Mouse (Mus musculus): Measurements from ENCODE around the gene M1ap.

The M1ap gene

DNA sequence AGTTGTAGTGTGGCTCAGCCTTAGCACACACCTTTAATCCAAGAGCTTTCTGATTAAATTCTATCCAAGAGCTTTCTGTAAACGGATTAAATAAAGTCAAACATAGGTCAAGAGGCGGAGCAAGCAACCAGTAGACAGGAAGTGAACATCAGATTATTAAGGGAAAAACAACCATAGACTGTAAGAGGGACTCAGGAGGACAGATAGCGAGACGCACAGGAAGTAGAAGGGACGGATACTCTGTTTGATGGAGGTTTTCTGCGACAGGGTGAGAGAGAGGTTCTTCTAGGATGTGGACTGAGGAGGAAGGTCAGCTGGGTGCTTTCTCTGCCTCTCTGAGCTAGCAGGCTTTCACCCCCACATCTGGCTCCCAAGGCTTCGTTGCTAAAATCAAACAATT is 63.3 kb downstream of the M1ap start:
- DNase-seq (ENCODE audit: low spot score): no peak

DNA sequence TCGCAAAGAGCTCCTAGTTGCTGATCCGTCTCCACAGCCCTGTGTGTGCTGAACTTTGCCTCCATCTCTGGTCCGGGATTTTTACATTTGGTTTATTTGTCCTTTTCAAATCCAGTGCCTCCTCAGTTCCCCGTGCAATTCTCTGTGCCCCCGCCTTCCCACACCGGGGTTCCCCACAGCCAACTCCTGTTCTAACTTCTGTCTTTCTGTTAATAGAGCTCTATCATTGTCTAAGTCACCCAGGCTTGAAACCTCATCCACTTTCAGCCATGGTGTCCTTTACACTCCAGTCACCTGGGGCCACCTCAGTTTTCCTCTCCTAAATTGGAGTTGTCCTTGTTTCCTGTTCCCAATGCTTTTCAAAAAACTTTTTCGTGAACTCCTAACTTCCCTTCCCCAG is 64.6 kb downstream of the M1ap start:
- DNase-seq (ENCODE audit: low spot score): no peak

DNA sequence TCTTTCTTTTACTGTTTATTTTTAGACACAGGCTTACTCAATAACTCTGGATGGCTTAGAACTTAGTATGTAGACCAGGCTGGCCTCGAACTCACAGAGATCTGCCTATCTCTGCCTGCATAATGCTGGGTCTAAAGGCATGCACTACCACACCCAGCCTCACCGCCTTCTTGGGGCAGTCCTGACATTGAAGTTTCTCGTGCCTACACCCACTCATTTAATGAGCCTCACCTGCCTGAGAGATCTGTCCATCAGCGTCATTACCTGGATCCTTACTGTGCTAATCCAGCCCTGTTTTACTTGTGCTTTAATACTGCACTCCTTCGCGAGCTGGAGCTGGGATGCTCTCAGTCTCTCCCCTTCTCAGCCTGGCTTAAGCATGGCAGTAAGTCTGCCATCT is 65.1 kb downstream of the M1ap start:
- no peak for DNase-seq (ENCODE audit: low spot score)

DNA sequence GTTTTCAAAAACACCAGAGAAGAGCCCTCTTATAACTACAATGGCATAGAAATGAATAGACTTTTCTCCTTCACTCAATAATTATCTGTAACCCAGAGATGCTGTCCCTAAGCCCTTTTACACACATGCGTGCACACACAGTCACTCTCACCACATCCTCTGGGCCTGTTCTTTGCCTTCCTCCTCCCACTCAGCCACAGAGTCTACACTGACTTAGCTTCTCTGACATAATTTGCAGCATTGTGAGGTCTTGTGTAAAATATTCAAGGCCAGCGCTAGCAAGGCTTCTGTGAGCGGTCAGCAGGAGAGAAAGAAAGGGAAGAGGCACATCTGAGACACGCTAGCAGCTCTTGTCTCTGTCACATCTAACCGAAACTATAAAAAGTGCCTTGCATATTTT is 66.7 kb downstream of the M1ap start:
- DNase-seq (ENCODE audit: low spot score): no peak

DNA sequence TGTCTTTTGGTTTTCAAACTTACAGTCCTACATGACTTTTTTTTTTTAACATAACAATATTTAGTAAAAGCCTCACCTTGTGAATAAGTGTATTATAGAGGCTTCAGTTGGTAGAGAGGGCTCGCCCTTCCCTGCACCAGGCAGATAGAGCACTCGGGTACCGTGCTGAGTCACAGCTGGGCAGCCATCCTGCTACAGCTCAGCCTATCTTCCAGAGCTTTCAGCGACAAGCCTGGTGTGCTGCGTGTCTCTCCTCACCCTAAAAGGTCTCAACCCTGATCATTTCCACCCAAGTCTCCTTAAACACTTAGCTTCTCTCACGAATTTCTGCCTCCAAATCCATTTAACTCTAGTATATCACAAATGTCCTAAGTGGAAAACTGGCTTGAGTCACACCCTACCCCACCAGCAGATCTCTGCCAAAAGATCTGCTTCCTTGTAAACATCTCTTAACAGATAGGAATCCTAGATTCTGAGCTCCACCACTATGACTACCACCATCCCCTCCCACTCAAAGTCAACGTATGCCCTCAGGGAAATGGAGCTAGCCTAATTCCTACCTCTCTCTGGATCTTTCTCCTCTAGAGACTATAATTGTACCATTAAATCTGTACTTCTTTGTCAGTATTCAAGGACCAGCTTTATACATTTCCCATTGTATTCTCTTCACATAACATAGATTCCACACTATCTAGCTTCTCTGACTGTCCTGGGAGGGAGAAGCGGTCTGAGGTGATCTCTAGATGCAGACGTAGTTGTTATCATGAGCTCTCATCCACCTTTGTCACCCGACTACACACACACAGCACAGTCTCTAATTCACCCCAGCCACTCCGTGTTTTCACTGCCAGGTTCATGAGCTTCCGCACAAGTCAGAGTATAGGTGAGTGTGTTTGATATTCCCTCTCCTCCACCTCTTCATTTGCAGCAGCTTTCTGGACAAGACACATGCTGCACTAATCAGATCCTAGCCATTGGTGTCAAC is 68.1 kb downstream of the M1ap start:
- no peak for DNase-seq (ENCODE audit: low spot score)

DNA sequence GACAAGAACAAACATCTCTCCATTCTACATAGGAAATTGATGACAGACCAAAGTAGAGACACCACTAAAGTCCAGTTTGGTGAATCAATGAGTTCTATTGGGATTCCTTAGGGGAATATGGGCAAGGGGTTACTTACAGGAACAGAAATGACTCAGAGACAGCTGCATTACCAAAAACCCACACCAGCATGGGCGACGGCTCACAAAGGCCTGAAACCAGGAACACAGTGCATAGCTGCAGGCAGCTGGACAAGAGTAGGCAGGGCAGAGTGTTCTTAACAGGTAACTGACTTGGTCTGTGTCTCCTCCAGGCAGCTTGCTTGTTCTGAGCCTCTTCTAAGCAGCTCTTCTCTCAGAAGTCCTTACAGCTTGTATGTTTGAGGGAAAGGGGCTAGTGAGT is 69.0 kb downstream of the M1ap start:
- no peak for DNase-seq (ENCODE audit: low spot score)

DNA sequence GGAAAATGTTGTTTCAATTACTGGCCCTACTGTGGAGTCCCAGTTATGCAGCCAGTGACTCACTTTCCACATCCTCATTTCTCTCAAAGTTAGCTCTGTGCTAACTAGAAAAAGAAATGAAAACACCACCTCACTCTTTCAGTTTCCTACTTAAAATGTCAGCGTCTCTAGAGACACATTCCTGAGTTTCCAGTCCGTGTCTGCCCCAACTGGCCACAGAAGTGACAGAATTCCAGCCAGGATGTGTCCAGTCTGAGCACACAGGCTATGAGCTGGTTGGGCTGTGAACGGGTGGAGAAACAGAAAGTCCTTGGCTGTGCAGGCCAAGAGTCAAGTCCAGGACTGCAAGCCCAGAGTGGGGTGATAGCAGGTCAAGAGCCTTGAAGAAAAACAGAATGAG is 70.5 kb downstream of the M1ap start:
- DNase-seq (ENCODE audit: low spot score): no peak

DNA sequence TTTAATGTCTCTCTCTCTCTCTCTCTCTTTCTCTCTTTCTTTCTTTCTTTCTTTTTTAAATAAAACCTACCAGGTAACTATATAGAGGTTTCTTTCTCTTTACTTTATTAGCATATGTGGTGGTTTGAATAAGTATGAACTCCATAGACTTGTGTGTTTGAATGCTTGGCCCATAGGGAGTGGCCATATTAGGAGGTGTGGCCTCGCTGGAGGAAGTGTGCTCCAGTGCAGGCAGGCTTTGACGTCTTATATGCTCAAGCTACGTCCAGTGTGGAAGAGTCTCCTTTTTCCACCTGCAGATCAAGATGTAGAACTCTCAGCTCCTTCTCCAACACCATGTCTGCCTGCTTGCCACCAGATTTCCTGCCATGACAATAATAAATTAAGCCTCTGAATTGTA is 72.3 kb downstream of the M1ap start:
- DNase-seq (ENCODE audit: low spot score): no peak

DNA sequence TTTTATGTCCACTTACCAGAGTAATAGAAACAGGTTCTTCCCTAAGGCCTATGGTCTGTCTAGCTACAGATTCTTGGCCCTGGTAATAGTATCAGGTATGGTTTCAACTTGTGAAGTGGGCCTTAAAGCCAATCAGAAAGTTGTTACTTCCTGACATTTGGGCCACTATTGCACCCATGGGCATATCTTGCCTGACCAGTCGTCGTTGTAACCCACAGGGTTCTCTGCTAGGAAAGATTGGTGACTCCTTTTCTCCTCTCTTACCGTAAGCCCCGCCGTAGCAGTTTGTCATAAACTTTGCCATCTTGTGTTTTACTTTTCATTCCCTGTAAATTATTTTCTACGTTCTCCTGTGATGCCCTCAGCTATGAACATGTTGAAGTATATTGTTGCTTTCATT is 73.4 kb downstream of the M1ap start:
- no peak for DNase-seq (ENCODE audit: low spot score)

DNA sequence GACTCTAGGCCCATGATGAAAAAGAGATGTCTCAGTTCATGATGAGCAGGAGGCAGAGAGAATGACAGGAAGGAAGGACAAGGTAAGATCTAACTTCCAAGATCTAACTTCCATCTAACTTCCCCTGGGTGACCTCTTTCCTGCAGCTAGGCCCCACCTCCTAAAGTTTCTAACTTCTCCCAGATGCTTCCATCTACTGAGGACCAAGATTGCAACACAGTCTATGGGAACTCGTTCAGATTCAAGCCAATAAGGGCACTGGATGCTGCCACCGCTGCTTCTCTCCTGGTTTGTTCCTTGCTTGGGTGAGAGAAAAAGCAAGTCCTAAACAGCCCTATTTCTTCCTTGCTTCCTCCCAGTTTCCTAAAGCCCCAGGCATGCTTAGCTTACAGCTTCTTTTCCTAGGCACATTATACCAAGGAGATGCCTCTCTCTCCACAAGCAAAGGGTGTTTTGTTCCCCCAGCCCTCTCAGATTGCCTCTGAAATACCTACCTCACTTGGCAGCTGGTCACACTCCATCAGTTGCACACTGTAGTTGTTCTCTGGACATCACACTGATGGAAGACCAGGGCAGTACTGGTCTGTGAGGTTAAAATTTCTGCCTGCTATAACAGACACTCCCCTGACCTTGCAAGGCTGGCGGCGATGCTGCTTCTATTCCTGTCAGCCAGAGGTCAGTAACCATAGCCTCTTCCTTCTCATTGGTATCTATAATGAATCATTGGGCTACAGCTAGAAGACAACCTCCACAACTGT is 74.3 kb downstream of the M1ap start:
- no peak for DNase-seq (ENCODE audit: low spot score)

DNA sequence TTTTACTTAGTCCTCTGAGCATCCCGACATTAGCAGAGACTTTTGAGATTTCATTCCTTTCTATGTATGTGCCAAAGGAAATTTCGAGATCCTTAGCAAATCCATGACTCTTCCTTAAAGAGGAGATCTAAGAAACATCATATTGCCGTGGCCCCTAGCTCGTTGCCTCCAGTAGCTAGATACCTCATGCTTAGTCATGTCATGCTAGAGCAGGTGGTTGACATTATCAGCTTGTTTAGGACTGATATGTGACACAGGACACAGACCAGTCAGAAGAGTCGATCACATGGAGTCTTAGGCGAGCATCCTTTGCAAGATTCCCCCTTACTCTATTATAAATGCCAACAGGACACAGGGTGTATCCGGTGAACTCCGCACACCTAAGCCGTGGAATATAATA is 76.3 kb downstream of the M1ap start:
- DNase-seq (ENCODE audit: low spot score): no peak

DNA sequence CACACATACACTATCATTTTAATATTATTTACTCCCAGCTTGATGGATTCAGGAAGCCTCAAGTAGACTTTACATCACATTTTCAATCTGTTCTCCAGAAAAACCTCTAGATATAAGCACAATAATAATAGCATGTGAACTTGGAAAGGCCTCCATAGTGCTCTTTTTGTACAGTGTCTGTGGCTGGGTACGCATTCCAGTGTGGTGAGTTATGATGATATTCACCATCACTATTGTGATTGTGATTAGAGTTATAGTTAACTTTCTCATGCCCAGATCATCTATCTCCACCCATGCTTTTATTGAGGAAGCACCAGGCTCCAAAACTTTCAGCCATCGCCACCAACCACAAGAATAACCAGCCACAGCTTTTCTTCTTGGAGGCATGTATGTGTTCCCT is 77.1 kb downstream of the M1ap start:
- no peak for DNase-seq (ENCODE audit: low spot score)

DNA sequence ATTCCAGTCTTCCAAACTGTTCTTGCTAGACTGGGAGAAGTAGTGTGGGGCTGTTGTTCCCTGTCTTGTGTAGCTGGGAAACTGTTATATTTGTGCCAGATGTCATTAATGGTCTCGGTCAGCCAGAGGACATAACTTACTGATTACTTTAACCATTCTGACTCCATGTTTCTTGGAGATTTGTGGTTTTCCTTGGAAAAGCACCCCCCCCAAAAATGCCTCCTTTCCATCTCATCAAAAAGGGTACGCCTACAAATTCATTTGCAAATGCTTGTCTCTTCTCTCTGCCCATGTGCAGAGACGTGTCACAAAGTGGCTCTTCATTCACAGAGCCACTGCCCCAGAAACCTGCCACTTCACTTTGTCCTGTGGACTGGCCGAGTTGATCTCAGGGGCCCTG is 77.7 kb downstream of the M1ap start:
- DNase-seq (ENCODE audit: low spot score): no peak

DNA sequence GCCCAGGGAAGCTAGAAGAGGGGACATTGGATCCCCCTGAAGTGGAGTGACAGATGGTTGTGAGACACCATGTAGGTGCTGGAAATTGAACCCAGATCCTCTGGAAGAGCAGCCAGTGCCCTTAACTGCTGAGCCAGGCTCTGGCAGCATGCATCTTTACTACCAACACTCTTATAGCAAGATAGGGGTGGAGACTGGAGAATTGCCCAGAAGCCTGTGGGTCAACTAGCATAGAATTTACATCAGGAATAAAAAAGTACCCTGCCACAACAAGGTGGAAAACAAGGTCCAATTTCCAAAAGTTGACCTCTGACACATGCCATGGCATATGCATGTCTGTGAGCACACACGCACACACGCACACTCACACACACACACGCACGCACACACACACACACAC is 78.5 kb downstream of the M1ap start:
- no peak for DNase-seq (ENCODE audit: low spot score)

DNA sequence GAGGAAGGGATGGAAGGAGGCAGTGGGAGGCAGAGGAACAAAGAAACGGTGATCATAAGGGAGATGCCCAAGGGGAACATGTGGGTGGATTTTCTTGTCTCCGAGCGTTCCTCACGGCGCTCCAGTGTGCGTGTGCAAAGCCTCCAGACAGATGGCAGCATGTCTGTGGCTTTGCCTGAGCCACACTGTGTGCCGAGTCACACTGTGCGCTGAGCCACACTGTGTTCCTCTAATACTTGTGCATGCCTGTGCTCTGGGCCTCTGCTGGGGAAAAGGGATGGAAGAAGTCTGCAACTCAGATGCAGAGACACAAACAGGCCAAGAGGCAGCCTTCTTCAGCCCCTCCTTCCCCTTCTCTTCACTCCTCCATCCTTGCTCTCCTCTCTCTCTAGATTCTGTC is 80.6 kb downstream of the M1ap start:
- no peak for DNase-seq (ENCODE audit: low spot score)

DNA sequence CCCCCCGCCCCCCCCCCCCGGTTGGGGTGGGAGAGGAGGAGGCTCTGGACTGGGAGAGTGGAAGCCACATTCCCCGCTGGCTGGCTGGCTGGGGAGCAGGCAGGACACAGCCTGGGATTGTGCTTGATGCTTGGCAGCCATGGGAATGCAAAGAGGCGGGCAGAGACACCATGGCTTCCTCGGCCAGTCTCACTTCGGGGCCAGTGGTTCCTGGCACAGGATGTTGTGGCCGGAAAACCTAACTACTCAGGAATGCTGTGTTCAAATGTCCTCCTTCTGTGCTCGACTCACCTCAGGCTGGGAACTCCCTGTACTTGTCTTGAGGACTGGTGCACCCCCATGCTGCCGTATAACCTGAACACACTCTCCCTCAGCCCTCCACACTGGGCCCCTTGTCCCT is 81.0 kb downstream of the M1ap start:
- DNase-seq (ENCODE audit: low spot score): no peak

DNA sequence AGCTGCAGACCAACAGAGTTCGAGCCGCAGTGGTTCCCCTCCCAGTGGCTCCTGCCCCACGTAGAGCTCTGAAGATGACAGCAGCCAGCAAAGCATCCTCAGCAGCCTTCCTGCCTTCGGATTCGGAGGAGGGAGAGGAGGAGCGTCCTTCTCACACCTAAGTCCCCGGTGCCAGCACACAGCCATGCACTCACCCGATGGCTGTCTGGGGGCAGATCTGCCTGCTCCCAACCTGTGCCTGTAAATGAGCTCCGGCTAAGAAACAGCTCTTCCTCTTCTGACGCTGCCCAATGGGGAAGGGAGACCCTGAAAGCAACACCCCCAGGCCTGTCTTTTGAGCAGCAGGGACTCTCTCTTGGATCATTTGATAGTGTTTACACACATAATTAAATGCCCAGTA is 83.1 kb downstream of the M1ap start:
- DNase-seq (ENCODE audit: low spot score): no peak

DNA sequence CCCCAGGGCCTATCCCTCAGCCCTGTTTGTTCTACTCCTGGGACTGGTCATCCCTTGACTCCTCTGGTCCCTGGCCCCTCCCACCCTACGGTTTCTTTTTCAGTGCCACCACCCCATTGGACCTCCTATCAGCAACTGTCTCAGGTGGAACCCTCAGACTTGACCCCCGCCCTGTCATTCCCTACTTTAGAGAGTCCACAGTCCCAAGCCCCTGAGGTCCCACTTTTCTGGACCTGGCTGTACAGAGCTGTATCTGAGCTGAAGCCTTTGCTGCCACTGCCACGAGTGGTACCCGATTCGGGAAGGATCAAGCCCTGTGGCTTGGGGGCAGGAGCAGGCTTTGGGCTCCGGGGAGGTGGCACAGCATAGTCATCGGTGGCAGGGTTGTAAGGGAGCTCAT is 84.4 kb downstream of the M1ap start:
- no peak for DNase-seq (ENCODE audit: low spot score)

DNA sequence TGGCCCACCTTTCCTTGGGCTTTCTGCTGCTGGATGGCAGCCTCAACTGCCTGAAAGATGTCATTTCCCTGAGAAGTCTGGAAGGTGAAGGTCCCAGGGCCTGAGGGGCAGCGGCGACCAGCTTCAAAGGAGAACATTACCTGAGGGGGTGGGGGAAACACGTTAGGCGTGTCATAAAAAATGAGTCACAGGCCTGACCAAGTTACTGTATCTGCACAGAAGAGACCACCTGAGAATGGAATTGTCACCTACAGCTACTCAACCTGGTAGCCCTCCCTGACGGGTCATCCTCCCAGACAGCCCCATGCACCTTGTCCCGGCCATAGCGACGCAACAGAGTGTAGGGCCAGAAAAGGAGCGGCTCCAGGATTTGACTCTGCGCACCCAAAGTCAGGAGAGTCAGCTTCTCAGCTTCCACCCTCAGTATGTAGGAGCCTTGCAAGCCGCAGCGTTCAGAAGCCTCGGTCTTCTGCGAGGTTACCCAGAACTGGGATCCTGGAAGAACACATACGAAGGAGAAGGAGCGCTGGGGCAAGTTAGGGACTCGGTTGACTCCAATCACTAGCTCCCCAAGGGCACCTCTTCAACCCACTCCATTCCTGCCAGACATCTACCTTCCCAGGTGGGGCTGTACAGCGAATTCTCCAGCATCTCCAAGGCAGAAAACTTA is 85.4 kb downstream of the M1ap start:
- no peak for DNase-seq (ENCODE audit: low spot score)

DNA sequence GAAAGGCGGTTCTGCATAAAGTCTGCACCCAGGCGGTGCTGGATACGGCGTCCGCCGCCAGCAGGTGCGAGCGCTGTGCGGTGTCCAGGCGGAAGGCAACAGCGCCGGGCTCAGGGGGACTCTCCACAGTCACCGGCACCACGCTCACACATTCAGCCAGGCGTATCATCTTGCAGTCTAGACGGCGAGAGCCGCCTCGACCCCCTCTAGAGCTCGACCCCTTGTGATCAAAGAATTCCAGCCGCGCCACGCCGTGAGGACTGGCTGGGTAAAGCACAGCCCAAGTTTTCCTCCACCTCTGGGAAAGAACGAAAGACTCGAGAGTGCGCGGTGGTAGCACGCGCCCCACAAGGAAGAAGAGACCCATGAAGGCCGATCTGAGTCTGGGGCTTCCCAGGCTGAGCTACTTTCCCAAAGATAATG is 86.1 kb downstream of the M1ap start:
- peak; percentile 79 for DNase-seq (ENCODE audit: low spot score)

DNA sequence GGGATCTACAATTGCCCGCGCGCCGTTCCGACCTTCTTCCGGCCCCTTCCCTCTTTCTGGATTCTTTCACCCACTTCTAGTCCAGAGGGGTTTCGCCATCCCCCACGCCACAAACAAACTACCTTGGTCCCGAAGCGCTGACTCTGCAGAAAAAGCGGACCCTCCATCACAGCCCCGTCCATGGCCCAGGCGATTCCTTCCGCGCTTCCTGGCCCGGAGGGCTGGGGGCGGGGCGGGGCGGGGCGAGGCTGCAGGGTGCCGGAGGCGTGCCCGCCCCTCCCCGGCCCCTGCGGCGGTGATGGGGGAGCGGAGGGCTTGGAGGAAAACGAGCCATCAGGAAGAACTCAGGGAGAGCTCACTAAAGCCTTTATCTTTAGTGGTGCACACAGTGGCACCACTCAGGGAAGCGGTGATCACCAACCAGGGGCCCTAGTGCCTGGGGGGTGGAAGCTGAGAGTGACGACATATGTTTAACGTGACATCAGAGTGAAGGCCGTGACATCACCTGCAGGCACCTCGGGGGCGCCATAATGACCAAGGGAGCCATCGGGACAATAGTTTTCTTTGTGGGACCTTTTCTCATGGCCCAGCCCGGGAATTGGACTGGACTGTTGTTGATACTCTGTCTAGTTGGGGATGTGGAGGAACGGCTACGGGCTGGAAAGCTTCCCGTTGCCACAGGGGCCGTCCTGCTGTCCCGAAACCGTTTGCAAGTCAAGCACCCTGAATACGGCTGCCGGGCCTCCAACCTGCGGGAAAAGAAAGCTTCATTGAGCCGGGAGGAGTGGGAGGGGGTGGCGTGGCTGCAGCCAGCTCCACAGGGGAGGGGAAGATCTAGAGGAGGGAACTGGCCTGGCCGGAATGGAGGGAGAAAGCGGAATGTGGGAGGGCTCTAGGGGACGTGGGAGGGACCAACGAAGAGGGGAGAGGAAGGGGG is 86.8 kb downstream of the M1ap start, which contains the start of the genes Dok1 and Loxl3:
TSS of gene Dok1 (minus strand) at position 223 of the 937 bp plus-strand sequence.
TSS of gene Loxl3 (plus strand) at position 925 of the 937 bp plus-strand sequence.
- peak; percentile 86 for DNase-seq (ENCODE audit: low spot score)
